Mouse (Mus musculus): ENCODE data around the gene Ndufb6. TPM values are rescaled to one million over a fixed set of nuclear protein-coding genes. Genes with fewer than 3 reads are reported as not detected.
"Not testable (repeated sequence)": the region's sequence is repeated elsewhere in the genome, so short reads cannot be mapped to it uniquely, and the experiment has no call there.

Gene Ndufb6
- 359 and 361 TPM in 2 replicates for polyA plus RNA-seq (2015; fragmentation: Nextera tagmentation; extraction: Ambion mirVana)

DNA sequence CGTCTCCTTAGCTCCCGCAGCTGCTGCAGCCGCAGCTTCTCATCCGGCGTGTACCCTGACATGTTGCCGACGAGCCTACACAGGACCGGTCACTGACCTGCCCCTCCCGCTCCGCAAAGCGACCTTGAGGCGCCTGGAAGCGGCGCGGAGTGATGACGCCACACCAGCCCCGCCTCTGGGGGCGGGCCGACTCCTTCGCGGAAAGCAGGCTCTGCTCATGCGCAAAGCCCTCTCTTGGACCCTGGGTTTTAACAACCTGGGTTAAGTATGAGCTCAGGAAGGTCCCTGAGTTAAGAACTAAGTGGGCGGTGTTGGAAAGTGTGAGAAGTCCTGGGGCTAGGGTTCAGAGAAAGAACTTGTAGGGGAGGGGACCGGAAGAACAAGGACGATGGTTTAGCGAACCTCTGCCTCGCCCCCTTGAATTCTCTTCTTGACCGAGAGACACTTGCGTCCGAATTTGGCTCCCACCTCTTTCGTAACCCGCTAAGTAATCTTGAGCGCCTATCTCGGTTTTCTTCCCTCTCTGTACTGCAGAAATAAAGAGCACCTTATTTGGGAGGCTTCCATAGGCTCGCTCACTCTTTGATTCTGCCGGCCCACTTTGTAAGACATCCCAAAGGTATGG is at the start of gene Ndufb6:
Gene Ndufb6 (minus strand): TSS at position 146 of the 625 bp plus-strand sequence.
- Histone ChIP-seq H3K4me1 (replicated peaks) (peaks cover 14% of the 10 kb centered on the region), H3K27ac (replicated peaks) (peak within 1 kb of the TSS; percentile 64), H3K36me3 (peaks cover 24% of the 10 kb centered on the region), H3K27me3 (no peaks in the 10 kb centered on the region), H3K9me3 (no peaks in the 10 kb centered on the region), H3K4me2 (peak within 1 kb of the TSS; percentile 87), H3K4me3 (peak within 1 kb of the TSS; percentile 87), H3K9ac (peak within 1 kb of the TSS; percentile 93)
- ATAC-seq (ENCODE audit: low read depth), result peak; percentile 96
- WGBS, result under 1% methylated on average over 36 of the region's 36 CpGs

DNA sequence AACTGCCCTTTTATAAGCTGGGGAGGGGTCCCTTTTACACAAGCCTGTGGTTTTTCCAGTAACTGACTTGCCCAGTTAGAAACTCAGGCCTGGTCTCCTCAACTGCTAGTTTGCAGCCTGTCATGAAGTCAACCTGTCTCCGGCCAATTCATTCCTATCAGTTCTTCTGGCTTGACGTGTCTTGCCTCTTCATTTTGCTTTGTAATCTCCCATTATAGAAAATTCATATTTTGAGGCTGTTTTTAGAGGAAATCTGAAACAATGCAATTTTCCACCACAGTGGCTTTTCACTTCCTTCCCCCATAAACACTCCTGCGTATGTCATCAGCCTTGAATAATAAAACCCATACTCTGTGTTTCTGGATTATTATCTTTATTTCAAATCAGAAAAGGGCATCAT is 47.9 kb upstream of the Ndufb6 start:
- Histone ChIP-seq H3K36me3 (no peaks in the 10 kb centered on the region), H3K4me2 (no peak overlapping the region), H3K4me1 (replicated peaks) (no peaks in the 10 kb centered on the region), H3K4me3 (no peak overlapping the region), H3K27me3 (no peaks in the 10 kb centered on the region), H3K9ac (no peak overlapping the region), H3K27ac (replicated peaks) (no peak overlapping the region), H3K9me3 (no peaks in the 10 kb centered on the region)
- no peak for ATAC-seq (ENCODE audit: low read depth)
- 92% methylated on average over 3 of the region's 3 CpGs for WGBS

DNA sequence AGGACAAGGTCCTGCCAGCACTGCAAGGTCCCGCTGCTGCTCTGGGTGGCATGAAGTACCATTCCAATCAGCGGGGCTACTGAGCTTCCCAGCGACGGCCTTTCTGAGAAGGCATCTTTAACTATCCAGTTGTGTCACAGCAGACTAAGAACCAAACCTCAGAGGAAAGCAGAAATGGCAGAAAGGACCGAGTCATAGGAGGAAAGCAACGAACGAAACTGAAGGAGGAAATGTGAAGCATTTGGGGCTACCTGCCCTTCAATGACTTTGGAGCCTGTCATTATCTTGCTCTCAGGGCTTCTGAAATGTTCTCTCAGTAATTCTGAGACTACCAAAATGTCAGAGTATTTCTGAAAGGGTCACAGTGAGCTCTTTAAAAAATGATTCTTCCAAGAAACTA is 45.4 kb upstream of the Ndufb6 start:
- ATAC-seq (ENCODE audit: low read depth), result no peak
- H3K4me2 ChIP-seq, result no peak overlapping the region
- WGBS, result 80% methylated on average over 7 of the region's 7 CpGs
- H3K4me1 ChIP-seq (replicated peaks), result no peaks in the 10 kb centered on the region
- no peak overlapping the region for H3K27ac ChIP-seq (replicated peaks)
- H3K36me3 ChIP-seq, result no peaks in the 10 kb centered on the region
- no peaks in the 10 kb centered on the region for H3K9me3 ChIP-seq
- H3K9ac ChIP-seq, result no peak overlapping the region
- H3K4me3 ChIP-seq, result no peak overlapping the region
- no peaks in the 10 kb centered on the region for H3K27me3 ChIP-seq

DNA sequence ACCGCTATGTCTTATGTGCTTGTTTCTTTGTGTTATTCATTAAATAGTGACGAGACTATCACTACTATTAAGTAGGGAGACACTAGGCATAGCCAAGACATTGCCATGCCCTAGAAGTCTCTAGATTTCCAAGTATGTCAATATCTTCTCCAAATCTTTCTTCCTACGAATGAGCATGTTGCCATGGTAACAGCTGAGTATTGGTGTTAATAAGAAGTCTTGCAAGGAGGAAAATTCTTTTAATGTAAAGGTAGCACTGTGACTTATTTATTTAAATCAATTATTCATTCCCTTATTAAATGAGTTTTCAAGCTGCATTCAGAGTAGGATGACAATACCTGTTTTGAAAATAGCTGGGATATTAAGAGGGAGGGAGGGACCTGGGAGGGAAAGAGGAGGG is 38.2 kb upstream of the Ndufb6 start:
- WGBS, result 84% methylated on average over 3 of the region's 3 CpGs
- Histone ChIP-seq H3K9ac (no peak overlapping the region), H3K4me2 (no peak overlapping the region), H3K36me3 (no peaks in the 10 kb centered on the region), H3K4me3 (no peak overlapping the region), H3K9me3 (no peaks in the 10 kb centered on the region), H3K4me1 (replicated peaks) (no peaks in the 10 kb centered on the region), H3K27me3 (no peaks in the 10 kb centered on the region), H3K27ac (replicated peaks) (no peak overlapping the region)
- ATAC-seq (ENCODE audit: low read depth), result no peak

DNA sequence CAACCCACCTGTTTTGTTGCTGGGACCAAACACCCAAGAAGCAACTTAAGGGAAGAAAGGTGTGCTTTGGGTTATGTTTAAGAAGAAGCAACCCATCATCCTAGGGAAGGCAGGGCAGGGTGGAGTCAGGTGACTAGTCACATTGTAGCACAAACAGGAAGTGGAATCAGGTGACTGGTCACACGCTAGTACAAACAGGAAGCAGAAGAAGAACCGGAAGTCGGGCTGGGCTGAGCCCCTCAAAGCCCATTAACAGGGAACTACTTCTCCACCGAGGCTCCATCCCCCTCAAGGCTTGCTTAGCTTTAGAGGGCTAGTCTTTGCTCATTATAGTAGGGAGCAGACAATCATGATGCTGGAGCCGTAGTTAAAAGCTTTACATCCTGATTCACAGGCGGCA is 33.8 kb upstream of the Ndufb6 start:
- ATAC-seq (ENCODE audit: low read depth), result no peak
- Histone ChIP-seq H3K9me3 (no peaks in the 10 kb centered on the region), H3K27me3 (no peaks in the 10 kb centered on the region), H3K4me2 (no peak overlapping the region), H3K4me1 (replicated peaks) (peaks cover 6% of the 10 kb centered on the region; the same call in 1 of the 2 replicates), H3K4me3 (no peak overlapping the region), H3K9ac (no peak overlapping the region), H3K27ac (replicated peaks) (no peak overlapping the region), H3K36me3 (no peaks in the 10 kb centered on the region)
- WGBS, result 82% methylated on average over 6 of the region's 6 CpGs

DNA sequence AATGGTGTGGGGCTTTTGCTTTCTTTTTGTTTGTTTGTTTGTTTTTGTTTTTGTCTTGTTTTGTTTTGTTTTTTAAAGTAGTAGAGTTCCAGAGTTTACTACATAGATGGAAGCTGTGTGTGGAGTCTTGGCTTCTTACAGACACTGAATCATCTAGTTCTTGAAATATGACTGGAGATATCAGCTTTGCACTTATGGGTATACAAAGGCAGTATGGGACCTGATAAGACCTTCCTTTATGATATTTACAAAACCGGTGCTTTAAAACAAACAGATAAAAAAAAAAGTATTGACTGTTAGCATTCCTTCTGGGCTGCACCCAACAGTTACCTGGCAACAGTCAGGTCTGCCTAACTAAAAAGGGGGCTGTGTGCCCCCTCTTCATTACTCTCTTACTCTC is 33.0 kb upstream of the Ndufb6 start:
- Histone ChIP-seq H3K27me3 (no peaks in the 10 kb centered on the region), H3K9ac (no peak overlapping the region), H3K4me3 (no peak overlapping the region), H3K4me2 (no peak overlapping the region), H3K4me1 (replicated peaks) (peaks cover 6% of the 10 kb centered on the region; the same call in 1 of the 2 replicates), H3K27ac (replicated peaks) (no peak overlapping the region), H3K9me3 (no peaks in the 10 kb centered on the region), H3K36me3 (no peaks in the 10 kb centered on the region)
- no peak for ATAC-seq (ENCODE audit: low read depth)
- WGBS, result 83% methylated on average over 1 of the region's 1 CpGs

DNA sequence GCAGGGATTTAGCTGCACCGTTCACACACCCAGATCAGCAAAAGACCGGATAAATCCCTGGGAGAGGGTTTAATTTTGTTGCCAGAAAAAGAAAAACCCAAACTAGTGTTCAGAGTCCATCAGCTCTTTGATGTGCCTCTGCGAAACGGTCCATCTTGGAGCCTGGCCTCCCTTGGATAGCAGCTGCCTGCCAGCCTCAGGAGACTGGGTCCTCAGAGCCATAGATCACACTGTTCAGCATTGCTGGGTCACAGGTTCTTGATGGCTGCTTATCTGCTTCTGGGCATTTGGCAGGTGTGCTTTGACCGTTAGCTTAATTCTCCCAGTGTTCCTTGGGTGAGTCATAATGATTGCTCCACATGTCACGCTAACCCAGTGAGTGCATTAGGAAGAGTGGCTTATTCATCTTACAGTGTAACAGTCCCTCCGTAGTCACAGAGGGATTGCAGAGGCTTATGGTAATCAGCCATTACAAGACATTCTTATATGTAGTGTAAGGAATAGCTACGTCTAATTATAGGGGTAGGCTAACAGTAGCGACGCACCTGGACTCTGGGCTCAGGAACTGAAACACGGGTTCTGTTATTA is 31.7 kb upstream of the Ndufb6 start:
- WGBS, result 70% methylated on average over 11 of the region's 11 CpGs
- ATAC-seq (ENCODE audit: low read depth), result no peak

DNA sequence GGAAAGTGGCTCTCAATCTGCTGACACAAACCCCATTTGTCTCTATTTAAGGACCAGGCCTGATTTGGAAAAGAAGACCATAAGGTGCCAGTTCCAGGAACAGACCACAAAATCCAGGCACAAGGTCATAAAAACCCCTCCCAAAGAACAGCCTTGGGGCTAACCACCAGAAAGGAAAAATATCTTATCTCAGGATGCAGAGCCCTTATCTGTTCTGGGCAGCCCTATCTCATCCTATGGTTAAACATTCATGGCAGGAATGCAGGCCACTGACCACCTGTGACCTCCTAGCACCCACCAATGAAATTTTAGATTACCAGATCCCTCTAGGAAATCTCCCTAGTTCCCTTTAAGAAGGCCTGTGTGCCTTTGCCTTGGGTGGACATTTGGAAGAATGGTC is 30.5 kb upstream of the Ndufb6 start:
- Histone ChIP-seq H3K27me3 (no peaks in the 10 kb centered on the region), H3K9me3 (no peaks in the 10 kb centered on the region), H3K27ac (replicated peaks) (no peak overlapping the region), H3K9ac (no peak overlapping the region), H3K36me3 (no peaks in the 10 kb centered on the region), H3K4me2 (no peak overlapping the region), H3K4me1 (replicated peaks) (peaks cover 6% of the 10 kb centered on the region; the same call in 1 of the 2 replicates), H3K4me3 (no peak overlapping the region)
- no peak for ATAC-seq (ENCODE audit: low read depth)

More for the DNA sequence above, 31.7 kb upstream of the Ndufb6 start:
- H3K9ac ChIP-seq, result no peak overlapping the region
- H3K4me2 ChIP-seq, result no peak overlapping the region
- H3K27me3 ChIP-seq, result no peaks in the 10 kb centered on the region
- H3K36me3 ChIP-seq, result no peaks in the 10 kb centered on the region
- H3K4me1 ChIP-seq (replicated peaks), result peaks cover 6% of the 10 kb centered on the region; the same call in 1 of the 2 replicates
- H3K9me3 ChIP-seq, result no peaks in the 10 kb centered on the region
- no peak overlapping the region for H3K4me3 ChIP-seq
- H3K27ac ChIP-seq (replicated peaks), result no peak overlapping the region

DNA sequence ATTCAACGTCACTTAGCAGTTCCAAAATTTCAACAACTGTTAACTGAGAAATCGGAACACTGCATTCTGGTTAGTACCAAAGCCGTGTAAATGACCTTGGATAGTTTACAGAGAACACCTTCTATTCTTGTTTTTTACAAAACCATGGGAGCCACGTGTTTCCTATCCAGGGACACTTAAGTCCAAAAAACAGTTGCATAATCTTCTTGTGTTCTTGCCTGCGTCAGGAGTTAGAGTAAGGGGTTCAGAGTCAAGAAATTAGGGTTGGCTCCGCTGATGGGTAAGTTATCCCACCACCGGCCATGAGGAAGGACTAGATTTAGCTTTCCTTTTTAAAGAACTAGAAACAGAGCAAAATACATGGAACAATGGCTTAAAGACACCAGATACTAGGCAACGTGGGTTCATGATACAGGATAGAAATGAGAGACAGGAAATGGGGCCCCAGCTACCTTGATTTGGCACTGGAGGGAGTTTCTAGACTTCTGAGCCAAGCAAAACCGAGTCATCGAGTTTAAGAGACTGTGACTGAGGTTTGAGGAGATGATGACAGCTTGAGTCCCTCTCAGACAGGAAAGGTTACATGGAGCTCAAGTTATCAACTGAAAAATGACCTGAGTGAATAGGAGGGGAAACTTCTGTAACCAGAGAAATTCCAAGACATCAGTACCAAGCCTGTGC is 23.4 kb upstream of the Ndufb6 start:
- H3K27me3 ChIP-seq, result no peaks in the 10 kb centered on the region; the same call in 1 of the 2 replicates
- no peak overlapping the region for H3K4me3 ChIP-seq
- no peak overlapping the region for H3K27ac ChIP-seq (replicated peaks)
- no peak for ATAC-seq (ENCODE audit: low read depth)
- H3K9me3 ChIP-seq, result no peaks in the 10 kb centered on the region
- no peaks in the 10 kb centered on the region for H3K36me3 ChIP-seq
- H3K4me2 ChIP-seq, result no peak overlapping the region
- WGBS, result 87% methylated on average over 10 of the region's 10 CpGs
- H3K4me1 ChIP-seq (replicated peaks), result 0 out of 2 replicates have a peak, but pooled peaks cover 3% of the 10 kb centered on the region
- H3K9ac ChIP-seq, result no peak overlapping the region

DNA sequence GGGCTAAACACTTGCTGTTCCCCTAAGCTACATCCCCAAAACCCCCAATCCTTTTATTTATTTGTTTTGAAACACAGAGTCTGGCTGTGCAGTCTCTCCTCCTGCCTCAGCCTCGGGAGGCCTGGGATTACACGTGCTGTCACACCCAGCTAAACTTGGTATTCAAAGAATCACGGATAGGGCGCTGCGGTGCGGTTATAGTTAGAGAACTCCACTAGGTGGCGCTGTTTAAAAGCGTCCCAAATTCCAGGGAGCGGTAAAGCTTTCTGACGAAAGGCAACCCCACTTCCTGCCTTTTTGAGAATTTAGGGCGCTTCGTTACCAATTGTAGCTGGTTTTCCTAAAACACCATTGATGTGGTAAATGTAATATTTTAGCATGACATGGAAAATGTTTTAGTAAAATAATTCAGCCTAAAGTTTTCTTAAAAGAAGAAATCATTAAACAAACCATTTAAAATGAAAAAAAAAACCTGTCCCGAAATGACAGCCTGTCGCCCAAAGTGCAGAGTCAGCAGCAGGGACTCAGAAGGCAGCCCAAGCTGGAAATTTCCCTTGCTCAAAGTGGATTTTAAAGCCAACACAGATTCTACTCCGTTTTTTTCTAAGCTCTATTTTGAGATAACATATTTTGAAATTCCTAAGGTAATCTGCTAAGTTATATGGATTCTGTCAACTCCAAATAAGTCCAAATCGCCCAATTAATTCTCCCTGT is 22.0 kb upstream of the Ndufb6 start:
- WGBS, result 14% methylated on average over 16 of the region's 16 CpGs
- Histone ChIP-seq H3K36me3 (no peaks in the 10 kb centered on the region), H3K9ac (no peak overlapping the region), H3K4me3 (no peak overlapping the region), H3K27me3 (no peaks in the 10 kb centered on the region; the same call in 1 of the 2 replicates), H3K4me2 (peak overlapping the region; percentile 36), H3K4me1 (replicated peaks) (0 out of 2 replicates have a peak, but pooled peaks cover 3% of the 10 kb centered on the region), H3K9me3 (no peaks in the 10 kb centered on the region), H3K27ac (replicated peaks) (no peak overlapping the region)
- ATAC-seq (ENCODE audit: low read depth), result peak; percentile 84

DNA sequence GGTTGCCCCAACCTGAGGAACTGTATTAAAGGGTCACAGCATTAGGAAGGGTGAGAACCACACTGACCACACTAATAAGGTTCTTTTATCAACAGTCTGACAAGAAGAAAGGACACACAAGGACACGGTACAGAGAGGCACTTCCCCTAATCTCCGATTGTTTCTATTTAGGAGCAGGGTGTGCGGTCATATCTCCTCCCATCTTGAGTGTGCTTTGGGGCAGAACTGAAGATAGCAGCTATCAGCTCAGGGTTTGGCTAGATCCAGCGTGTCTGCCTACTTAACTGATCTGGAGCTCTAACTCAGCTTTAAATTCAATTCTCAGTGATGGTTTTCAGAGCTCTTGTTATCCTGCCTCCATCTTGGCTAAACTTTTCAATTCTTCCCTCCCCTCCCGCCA is 19.9 kb upstream of the Ndufb6 start:
- H3K27me3 ChIP-seq, result no peaks in the 10 kb centered on the region; the same call in 1 of the 2 replicates

DNA sequence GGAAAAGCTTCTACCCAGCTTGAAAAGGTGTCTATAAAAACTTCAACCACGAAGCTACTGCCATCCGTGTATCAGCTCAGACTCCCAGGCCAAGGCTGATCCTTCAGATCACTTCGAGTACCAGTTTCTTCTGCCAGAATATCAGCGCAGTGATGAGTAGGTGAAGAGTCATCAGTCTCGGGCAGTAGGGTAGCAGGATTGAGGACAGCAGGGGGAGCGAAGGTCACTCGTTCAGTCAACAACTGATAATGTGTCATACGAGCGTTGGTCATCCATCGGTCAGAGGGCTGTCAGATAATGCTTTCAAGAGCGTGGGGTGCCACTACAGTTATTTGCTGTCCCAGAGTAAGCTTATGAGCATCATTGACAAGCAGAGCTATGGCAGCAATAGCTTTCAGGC is 12.3 kb upstream of the Ndufb6 start:
- H3K9me3 ChIP-seq; H3K36me3 ChIP-seq; H3K4me3 ChIP-seq; H3K27me3 ChIP-seq; H3K27ac ChIP-seq (replicated peaks); H3K9ac ChIP-seq; H3K4me1 ChIP-seq (replicated peaks); H3K4me2 ChIP-seq; ATAC-seq (ENCODE audit: low read depth): not testable (repeated sequence)
- 91% methylated on average over 11 of the region's 11 CpGs for WGBS

More for the DNA sequence above, 19.9 kb upstream of the Ndufb6 start:
- Histone ChIP-seq H3K36me3 (no peaks in the 10 kb centered on the region), H3K4me1 (replicated peaks) (0 out of 2 replicates have a peak, but pooled peaks cover 3% of the 10 kb centered on the region), H3K9ac (no peak overlapping the region), H3K4me3 (no peak overlapping the region), H3K9me3 (no peaks in the 10 kb centered on the region), H3K4me2 (no peak overlapping the region), H3K27ac (replicated peaks) (no peak overlapping the region)
- 83% methylated on average over 5 of the region's 5 CpGs for WGBS
- ATAC-seq (ENCODE audit: low read depth), result no peak

All from neural tube, embryonic 13.5 days (tissue).